Mouse (Mus musculus) olfactory bulb, adult 2 months (tissue): ENCODE results near the gene Gm4491.

ENCODE experiments used
- CTCF ChIP-seq: fragments of 200-500 bp; IDR thresholded peaks from 2 replicates; pipeline ENCODE4 v1.5.1; 2012; ENCODE audit warnings: low read depth, mild to moderate bottlenecking, low read length, moderate library complexity; ENCODE audit not compliant: insufficient read depth
- POLR2A ChIP-seq: fragments of 200-500 bp; IDR thresholded peaks from 2 replicates; pipeline ENCODE4 v1.6.1; 2012; ENCODE audit warnings: mild to moderate bottlenecking, low read depth, low read length, moderate library complexity; ENCODE audit not compliant: insufficient read depth

GRCm38 (mm10) chr14:57105111-57105510 is 10.6 kb downstream of the Gm4491 start:
- TF ChIP-seq CTCF (no peak), POLR2A (no peak)
